Mouse (Mus musculus) erythroblast, embryonic 14.5 days (primary cell): ENCODE measurements around the gene Tbck.

Source experiments
- GATA1 ChIP-seq: IDR thresholded peaks from 2 replicates; pipeline ENCODE4 v1.6.1; 2012; ENCODE audit warnings: low read length, inconsistent platforms, mixed read lengths
- TAL1 ChIP-seq: IDR thresholded peaks from 3 replicates; pipeline ENCODE4 v1.6.1; 2012; ENCODE audit warnings: low read length, inconsistent platforms, mixed read lengths

DNA sequence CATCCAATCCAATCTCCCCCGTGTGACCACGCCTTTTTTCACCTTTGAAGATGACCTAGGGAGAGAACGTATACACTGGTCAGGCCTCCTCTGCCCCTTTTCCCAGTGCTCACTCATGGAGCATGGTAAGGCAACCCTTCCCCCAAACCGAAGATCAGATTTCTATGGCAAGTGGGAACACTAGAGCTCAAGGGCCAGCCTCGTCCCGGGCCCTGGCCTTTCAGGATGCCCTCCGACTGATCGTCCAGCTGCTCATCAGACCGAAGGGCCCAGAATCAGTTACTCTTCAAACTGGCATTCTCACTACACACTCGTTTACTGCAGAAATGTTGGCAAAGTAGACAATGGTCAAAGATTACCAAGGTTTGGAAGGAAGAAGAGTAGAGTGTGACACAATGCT, 200.5 kb downstream of the Tbck start:
- TF ChIP-seq GATA1 (no peak), TAL1 (no peak)
